Mouse (Mus musculus) layer of hippocampus, postnatal 14 days (tissue): ENCODE results near the gene Xrcc1. TPM values are rescaled to one million over a fixed set of nuclear protein-coding genes. Genes with fewer than 3 reads are reported as not detected.

ENCODE experiments used
- DNase-seq, 2 experiments: peaks; one replicate each; pipeline ENCODE4 v3.0.0; 2021 to 2022; ENCODE audit warnings: low spot score in 2 of 2, mixed read lengths in 1 of 2
- total RNA-seq, 2 experiments: library from RNA; stranded (reverse); gene quantifications; 2 replicates each; pipeline ENCODE4 v1.2.3; 2021

Xrcc1 gene
- total RNA-seq, 2 experiments from 2014 or later = 41.0 to 46.8 TPM

GRCm38 (mm10) chr7:24563191-24563836, 17.2 kb downstream of the Xrcc1 start:
- DNase-seq = no peak

DNA sequence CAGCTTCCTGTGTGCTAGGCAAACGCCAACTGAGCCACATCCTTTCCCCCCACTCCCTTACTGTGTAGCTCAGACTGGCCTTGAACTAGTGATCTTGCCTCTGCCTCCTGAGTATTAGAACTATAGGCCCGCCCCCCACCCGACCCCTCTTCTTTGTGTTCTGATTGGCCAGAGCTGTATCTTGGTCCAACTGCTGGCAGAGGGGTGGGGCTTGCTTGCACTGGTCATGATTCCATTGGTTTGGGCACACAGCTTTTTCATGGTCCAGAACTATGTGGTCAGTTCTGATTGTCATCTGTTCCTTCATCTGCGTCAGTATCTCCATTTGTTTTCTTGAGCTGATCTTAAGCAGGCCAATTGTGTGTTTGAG, 17.7 kb downstream of the Xrcc1 start:
- DNase-seq = no peak

DNA sequence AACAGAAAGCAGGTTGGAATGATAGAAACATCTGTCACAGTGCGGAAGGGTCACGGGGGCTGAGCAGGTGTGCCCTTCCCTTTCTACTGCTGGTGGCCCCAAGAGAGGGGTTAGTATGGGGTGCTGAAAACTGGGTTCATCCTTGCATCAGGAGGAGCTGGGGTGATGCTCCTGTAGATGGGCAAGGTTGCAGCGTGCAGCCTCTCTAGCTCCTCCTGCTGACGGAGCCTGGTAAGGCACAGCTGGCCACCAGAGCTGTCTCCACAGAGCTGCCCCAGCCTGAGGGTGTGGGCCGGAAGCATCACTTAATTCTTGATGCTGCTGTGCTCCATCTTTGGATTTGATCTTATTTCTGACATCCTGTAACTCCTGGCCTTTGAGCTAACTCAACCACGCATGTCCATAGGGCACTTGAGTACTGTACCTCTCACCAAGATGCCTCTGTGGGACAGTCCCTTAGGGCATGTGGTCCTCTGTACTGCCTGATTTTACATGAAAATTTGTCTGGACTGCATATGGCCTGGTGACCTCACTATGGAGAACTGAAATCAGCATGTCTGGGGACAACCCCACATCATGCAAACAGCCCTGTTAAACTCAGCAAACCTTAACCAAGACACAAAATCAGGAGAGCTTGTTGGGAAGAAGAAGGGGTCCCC, 18.6 kb downstream of the Xrcc1 start:
- DNase-seq = peak; percentile 53 to 54

- no peak for DNase-seq
Observed at GRCm38 (mm10) chr7:24565627-24566026, 19.5 kb downstream of the Xrcc1 start.

DNA sequence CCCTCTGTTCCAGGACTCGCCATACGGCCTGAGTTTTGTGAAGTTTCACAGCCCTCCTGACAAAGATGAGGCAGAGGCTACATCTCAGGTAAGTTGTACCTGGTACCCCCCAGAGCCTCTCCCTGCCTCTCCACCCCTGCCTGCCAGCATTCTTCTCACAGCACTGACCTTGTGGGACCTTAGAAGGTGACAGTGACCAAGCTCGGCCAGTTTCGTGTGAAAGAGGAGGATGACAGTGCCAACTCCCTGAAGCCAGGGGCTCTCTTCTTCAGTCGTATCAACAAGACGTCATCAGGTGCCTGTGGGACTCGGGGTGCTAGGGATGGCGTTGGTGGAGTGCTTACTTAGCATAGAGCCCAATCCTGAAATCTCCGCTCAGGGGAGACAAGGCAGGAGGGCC, 20.1 kb downstream of the Xrcc1 start:
- no peak for DNase-seq

GRCm38 (mm10) chr7:24568512-24568911, 22.4 kb downstream of the Xrcc1 start:
- DNase-seq = no peak

- no peak for DNase-seq
Observed at GRCm38 (mm10) chr7:24571071-24571470, 25.0 kb downstream of the Xrcc1 start.

DNA sequence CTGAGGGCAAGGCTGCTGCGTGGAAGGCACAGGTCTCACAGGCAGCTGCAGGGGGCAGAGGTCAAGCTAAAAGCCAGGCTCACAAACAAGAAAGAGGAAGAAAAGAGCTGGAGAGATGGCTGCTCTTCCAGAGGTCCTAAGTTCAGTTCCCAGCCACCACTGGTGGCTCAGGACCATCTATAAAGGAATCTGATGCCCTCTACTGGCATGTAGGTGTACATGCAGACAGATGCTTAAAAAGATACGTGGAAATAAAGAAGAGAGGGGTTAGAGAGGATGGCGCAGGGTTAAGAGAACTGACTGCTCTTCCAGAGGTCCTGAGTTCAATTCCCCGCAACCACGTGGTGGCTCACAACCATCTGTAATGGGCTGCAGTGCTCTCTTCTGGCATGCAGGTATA, 26.4 kb downstream of the Xrcc1 start:
- DNase-seq = no peak

DNA sequence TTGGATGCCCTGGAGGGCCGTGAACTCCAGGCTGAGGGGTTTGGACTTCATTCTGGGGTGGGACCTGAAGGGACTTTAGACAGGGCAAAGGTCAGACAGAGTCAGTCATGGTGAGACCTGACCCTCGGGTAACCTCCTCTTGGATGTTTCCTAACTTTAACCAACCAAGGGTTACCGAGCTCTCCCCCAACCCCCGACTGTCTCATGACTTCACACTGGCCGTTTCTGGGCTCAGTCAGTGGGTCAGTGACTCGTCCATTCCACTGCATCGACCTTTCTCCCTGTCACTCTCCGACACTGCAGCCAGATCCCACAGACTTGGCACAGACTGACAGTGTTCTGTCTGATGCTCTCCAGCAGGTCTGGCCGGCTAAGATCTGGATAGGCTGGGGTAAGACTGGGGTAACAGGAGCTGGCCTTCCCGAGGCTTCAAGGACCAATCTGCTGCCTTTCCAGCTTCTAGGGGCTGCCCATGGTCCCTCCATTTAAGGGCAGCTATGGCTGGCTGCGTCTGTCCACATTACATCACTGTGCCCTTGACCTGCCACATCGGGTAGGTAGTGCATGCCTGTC, 28.2 kb downstream of the Xrcc1 start:
- no peak for DNase-seq

- DNase-seq = no peak
Observed at GRCm38 (mm10) chr7:24577811-24578210, 31.7 kb downstream of the Xrcc1 start.

GRCm38 (mm10) chr7:24584876-24585275, 38.8 kb downstream of the Xrcc1 start:
- no peak for DNase-seq

- DNase-seq = no peak
Observed at GRCm38 (mm10) chr7:24585995-24586394, 39.9 kb downstream of the Xrcc1 start.

DNA sequence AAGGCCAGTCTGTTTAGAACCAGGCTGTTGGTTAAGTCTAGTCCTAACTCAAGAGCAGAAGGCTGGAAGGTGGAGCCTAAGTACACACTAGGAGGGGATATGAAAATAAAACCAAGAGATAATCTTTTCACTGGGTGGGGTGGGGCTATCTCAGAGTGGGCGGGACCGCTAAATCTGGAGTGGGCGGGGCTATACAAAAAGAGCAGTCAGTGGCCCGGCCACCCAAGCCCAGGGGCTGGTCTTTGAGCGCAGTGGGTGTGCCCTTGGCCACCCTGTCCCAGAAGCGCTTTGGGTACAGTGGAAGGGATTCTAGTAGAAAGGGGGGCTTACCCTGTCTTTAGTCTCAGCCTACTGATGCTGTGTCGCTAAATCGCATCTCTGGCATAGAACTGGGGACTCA, 40.7 kb downstream of the Xrcc1 start:
- DNase-seq = no peak

- DNase-seq = peak; percentile 79 to 83
Observed at GRCm38 (mm10) chr7:24587330-24588105, 41.4 kb downstream of the Xrcc1 start, which contains the start of the genes Ethe1 and Zfp575. Gene Ethe1, plus strand, starts transcription at chr7:24587543. Gene Zfp575, minus strand, starts transcription at chr7:24587641.

- no peak for DNase-seq
Observed at GRCm38 (mm10) chr7:24588336-24588735, 42.2 kb downstream of the Xrcc1 start.

- no peak for DNase-seq
Observed at GRCm38 (mm10) chr7:24591735-24592134, 45.6 kb downstream of the Xrcc1 start.

GRCm38 (mm10) chr7:24592163-24592562, 46.1 kb downstream of the Xrcc1 start:
- DNase-seq = no peak

GRCm38 (mm10) chr7:24592781-24593180, 46.7 kb downstream of the Xrcc1 start:
- no peak for DNase-seq

- DNase-seq = peak in 1 of 2 experiments; percentile 40
Observed at GRCm38 (mm10) chr7:24593621-24594308, 47.7 kb downstream of the Xrcc1 start.

- DNase-seq = no peak
Observed at GRCm38 (mm10) chr7:24594309-24594803, 48.3 kb downstream of the Xrcc1 start.

- DNase-seq = no peak
Observed at GRCm38 (mm10) chr7:24595464-24595863, 49.4 kb downstream of the Xrcc1 start.
